Mouse (Mus musculus): ENCODE measurements around the gene Gm20518.

GRCm38 (mm10) chr16:17865770-17866169 is 25.7 kb downstream of the Gm20518 start:
- no peak for TF ChIP-seq CTCF (IDR thresholded peaks at IDR 0.05; ENCODE audit: low read depth)
- TF ChIP-seq EP300 (optimal IDR thresholded peaks at IDR 0.05), result no peak
